Mouse (Mus musculus) CD4-positive, CD25-positive, alpha-beta regulatory T cell, adult 2 months (primary cell): ENCODE results near the gene Fbxw8.

Experiments
- DNase-seq: peaks from one replicate; pipeline ENCODE4 v3.0.0-alpha.2; 2012; ENCODE audit warnings: low read depth, low spot score

The Fbxw8 gene

GRCm38 (mm10) chr5:118108794-118109440, 46.3 kb downstream of the Fbxw8 start:
- DNase-seq, result no peak

- DNase-seq, result no peak
Measured at GRCm38 (mm10) chr5:118108124-118108793, 47.0 kb downstream of the Fbxw8 start.

- no peak for DNase-seq
Measured at GRCm38 (mm10) chr5:118106667-118107066, 48.6 kb downstream of the Fbxw8 start.

- no peak for DNase-seq
Measured at GRCm38 (mm10) chr5:118105536-118105935, 49.7 kb downstream of the Fbxw8 start.

GRCm38 (mm10) chr5:118099870-118100478, 55.3 kb downstream of the Fbxw8 start:
- no peak for DNase-seq

- DNase-seq, result no peak
Measured at GRCm38 (mm10) chr5:118099069-118099869, 56.0 kb downstream of the Fbxw8 start.

GRCm38 (mm10) chr5:118096317-118096716, 58.9 kb downstream of the Fbxw8 start:
- no peak for DNase-seq

- DNase-seq, result no peak
Measured at GRCm38 (mm10) chr5:118095849-118096248, 59.4 kb downstream of the Fbxw8 start.

- DNase-seq, result no peak
Measured at GRCm38 (mm10) chr5:118095433-118095832, 59.8 kb downstream of the Fbxw8 start.

- no peak for DNase-seq
Measured at GRCm38 (mm10) chr5:118093321-118094035, 61.8 kb downstream of the Fbxw8 start.

GRCm38 (mm10) chr5:118090837-118091236, 64.4 kb downstream of the Fbxw8 start:
- peak; percentile 63 for DNase-seq

GRCm38 (mm10) chr5:118090101-118090500, 65.2 kb downstream of the Fbxw8 start:
- DNase-seq, result no peak

- DNase-seq, result no peak
Measured at GRCm38 (mm10) chr5:118089102-118089501, 66.2 kb downstream of the Fbxw8 start.

GRCm38 (mm10) chr5:118086956-118087355, 68.3 kb downstream of the Fbxw8 start:
- no peak for DNase-seq

GRCm38 (mm10) chr5:118085313-118085712, 70.0 kb downstream of the Fbxw8 start:
- no peak for DNase-seq

GRCm38 (mm10) chr5:118084171-118084727, 71.0 kb downstream of the Fbxw8 start:
- DNase-seq, result no peak

GRCm38 (mm10) chr5:118083060-118083638, 72.1 kb downstream of the Fbxw8 start:
- DNase-seq, result no peak

GRCm38 (mm10) chr5:118081996-118082395, 73.3 kb downstream of the Fbxw8 start:
- DNase-seq, result peak; percentile 84

GRCm38 (mm10) chr5:118081374-118081949, 73.8 kb downstream of the Fbxw8 start:
- peak; percentile 38 for DNase-seq

- peak; percentile 32 for DNase-seq
Measured at GRCm38 (mm10) chr5:118079839-118080250, 75.4 kb downstream of the Fbxw8 start.
